Mouse (Mus musculus) adrenal gland, postnatal 14 days (tissue): ENCODE results near the gene Zmynd8. TPM values are rescaled to one million over a fixed set of nuclear protein-coding genes. Genes with fewer than 3 reads are reported as not detected.

Experiments used
- DNase-seq: peaks from one replicate; pipeline ENCODE4 v3.0.0; 2021; ENCODE audit warnings: mixed read lengths
- long read RNA-seq, 2 experiments: library from polyadenylated mRNA; stranded (forward); transcript quantifications; one replicate each; pipeline ENCODE4 v2.0.0; 2021
- total RNA-seq: library from RNA; stranded (reverse); gene quantifications from 2 replicates; pipeline ENCODE4 v1.2.3, GENCODE M21; 2021

Gene Zmynd8
- total RNA-seq = 45.8 and 59.2 TPM in 2 replicates
- long read RNA-seq, experiment 1, partial matches to known transcripts = 5 of 13 reads
- long read RNA-seq, experiment 1, other reads (novel, unspliced or antisense) = 8 of 13 reads
- long read RNA-seq, experiment 2, partial matches to known transcripts = 4 of 14 reads
- long read RNA-seq, experiment 2, other reads (novel, unspliced or antisense) = 10 of 14 reads

DNA sequence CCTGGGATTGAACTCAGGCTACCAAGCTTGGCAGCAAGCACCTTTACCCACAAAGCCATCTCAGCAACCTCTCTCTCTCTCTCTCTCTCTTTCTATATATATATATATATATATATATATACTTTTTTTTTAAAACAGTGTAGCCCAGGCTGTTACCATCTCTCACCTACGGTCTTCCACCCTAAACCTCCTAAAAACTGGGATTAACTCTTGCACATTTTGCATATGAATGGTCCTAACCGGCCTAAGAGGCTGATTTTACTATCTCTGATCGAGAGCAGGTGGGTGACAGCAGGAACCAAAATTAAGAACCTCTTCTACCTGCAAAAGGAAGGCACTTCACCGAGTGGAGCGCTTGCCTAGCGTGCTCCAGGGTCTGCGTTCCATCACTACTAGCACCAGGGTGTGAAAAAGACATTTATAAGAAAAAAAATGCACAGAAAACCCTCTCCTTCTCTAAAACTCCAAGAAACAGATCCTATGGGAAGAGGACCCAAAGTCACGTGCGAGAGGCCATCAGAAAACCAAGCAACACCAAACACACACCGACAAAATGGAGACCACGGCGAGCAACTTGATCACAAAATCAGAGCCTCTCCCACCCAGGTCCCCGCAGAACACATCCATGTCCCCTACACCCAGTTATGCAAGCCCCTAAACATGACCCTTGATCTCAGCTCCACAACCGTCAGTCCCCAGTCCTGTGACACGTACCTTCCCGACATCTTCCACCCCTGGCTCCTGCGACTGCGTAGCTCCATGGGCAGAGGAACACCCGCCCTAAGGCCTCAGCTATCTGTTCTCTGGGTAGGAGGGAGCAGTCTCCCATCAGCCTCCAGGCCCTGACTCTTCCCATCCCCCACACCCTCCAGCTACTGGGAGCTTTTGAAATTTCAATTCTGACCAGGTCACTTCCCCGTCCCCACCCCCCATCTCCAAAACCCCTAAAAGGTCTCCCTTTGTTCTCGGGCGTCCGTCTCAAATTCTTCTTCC lies at the start of gene Zmynd8:
Gene Zmynd8, minus strand, starts transcription at position 815 of the 993 bp plus-strand sequence.
- DNase-seq = no peak

GRCm38 (mm10) chr2:165948007-165948406 lies 49.2 kb upstream of the Zmynd8 start:
- no peak for DNase-seq

DNA sequence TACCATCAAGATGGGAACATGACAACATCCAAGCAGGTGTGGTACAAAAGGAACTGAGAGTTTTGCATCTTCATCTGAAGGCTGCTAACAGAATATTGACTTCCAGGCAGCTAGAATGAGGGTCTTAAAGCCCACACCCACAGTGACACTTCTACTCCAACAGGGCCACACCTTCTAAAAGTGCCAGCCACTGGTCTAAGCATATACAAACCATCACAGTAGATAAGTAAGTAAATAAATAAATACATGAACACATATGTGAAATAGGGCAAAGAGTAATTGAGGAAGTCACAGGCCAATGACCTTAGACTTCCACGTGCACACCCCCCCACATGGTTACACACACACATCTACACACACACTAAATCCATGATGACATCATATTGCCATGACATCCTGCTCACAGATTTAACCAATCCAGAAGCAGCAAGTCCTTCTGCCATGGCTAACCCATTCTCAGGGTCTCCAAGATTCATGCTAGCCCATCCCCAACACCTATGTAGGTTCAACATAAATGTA lies 47.3 kb upstream of the Zmynd8 start:
- DNase-seq = no peak

GRCm38 (mm10) chr2:165944576-165945351 lies 45.9 kb upstream of the Zmynd8 start:
- DNase-seq = no peak

- no peak for DNase-seq
These were observed 44.3 kb upstream of the Zmynd8 start for GRCm38 (mm10) chr2:165943113-165943512.

- peak; percentile 56 for DNase-seq
These were observed 37.3 kb upstream of the Zmynd8 start for GRCm38 (mm10) chr2:165936106-165936505.

DNA sequence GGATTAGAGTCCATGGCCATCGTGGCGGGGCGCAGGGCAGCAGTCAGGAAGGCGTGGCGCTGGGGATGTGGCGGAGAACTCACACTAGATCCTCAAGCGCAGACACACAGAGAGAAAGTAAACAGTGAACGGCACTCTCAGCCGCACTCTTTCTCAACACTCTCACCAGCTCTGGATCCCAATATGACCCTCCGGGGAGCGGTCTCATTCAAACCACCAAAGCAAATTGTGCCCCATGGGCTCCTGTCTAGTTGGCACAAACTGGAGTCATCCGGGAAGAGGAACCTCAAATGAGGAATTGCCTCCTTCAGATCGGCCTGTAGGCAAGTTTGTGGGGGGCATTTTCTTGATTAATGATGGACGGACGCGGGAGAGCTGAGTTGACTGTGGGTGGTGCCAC lies 28.9 kb upstream of the Zmynd8 start:
- no peak for DNase-seq

DNA sequence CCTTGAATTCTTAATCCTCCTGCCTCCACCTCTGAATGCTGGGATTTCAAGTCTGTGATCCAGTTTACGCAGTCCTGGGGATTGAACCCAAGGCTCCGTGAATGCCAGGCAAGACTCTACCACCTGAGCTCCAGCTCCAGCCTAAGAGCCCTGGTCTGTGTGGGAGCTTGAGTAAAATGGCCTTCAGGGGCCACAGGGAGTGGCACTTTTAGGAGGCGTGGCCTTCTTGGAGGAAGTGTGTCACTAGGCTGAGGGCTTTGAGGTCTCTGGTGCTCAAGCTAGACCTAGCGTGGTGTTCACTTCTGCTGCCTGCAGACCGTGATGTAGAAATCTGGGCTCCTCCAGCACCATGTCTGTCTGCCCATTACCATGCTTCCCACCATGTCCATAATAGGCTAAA lies 27.4 kb upstream of the Zmynd8 start:
- no peak for DNase-seq

DNA sequence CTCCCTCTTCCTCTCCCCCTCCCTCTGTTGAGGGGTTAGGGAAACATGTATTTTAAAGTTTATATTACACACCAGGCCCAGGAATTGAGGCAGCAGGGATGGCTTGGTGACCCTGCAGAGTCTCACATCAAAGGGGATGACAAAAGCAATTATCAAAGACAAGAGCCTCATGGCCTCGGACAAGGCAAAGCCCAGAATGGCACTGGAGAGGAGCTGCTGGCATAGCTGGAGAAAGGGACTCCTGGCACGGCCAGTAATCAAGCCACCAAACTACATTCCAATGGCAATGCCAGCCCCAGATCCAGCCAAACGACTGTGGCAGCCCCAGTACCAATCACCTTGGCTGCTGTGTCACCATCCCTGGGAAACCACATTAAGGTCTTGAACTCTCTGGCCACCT lies 26.3 kb upstream of the Zmynd8 start:
- peak; percentile 56 for DNase-seq

- no peak for DNase-seq
These were observed 25.9 kb upstream of the Zmynd8 start for GRCm38 (mm10) chr2:165924695-165925094.

DNA sequence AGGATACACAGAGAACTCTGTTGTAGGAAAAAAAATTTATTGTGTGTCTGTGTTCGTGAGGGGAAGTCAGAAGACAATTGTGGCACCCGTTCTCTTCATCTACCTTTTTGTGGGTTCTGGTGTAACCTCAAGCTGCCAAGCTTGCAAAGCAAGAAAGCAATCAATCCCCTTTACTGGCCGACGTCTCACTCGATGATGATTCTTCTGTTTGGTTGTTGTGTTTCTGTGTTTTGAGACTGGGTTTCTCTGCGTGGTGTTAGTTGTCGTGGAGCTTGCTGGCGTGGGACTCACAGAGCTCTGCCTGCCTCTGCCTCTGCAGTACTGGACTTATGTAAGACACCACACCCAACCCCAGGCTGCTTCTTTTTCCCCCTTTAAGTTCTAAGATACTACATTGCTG lies 24.9 kb upstream of the Zmynd8 start:
- DNase-seq = no peak

GRCm38 (mm10) chr2:165922994-165923393 lies 24.2 kb upstream of the Zmynd8 start:
- DNase-seq = no peak

DNA sequence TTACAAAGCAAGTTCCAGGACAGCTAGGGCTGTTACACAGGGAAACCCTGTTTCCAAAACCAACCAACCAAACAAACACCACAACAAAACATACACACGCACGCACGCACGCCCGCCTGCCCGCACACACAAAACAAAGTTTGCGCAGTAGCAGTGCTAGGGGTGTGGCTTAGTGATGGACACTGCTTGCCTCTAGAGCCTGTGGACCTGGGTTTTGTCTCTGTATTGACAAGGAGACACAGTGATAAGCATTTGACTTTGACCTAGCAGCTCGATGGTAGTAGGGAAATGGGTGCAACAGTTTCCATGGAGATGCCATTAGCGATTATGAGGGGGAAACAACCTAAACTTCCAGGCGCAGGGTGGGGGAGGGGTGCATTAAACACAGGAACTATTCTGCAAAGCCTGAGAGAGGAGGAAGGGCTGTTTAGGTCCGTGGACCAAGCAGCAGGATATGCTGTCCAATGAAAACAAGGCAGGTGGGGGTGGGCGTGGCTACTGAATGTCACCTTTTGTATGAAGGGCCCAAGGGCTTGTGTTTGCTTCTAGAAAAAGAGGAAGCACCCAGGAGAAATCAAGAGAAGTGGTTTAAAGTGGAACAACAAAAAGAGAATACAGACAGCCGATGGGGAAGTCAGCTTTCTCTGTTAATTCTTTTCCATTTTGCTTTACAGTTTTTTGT lies 23.4 kb upstream of the Zmynd8 start:
- DNase-seq = no peak

GRCm38 (mm10) chr2:165914298-165914697 lies 15.5 kb upstream of the Zmynd8 start:
- DNase-seq = peak; percentile 96

DNA sequence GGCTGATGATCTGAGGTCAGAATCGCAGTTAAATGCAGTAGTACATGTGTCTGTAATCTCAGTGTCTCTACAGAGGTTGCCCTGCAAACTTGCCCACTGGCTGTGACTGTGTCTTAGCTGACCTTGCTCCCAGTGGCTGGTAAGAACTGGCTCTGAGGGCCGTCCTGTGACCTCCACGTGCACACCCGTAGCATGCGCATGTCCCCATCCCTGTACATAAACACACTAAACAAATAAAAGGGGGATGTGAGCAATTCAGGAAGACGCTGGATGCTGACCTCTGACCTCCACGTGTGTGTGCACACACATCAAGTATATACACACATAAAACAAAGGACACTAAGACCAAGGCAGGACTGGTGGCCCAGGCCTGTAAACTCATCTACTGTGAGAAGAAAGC lies 14.3 kb upstream of the Zmynd8 start:
- no peak for DNase-seq

GRCm38 (mm10) chr2:165909731-165910130 lies 10.9 kb upstream of the Zmynd8 start:
- DNase-seq = no peak

- no peak for DNase-seq
These were observed 8.4 kb upstream of the Zmynd8 start for GRCm38 (mm10) chr2:165907199-165907598.

DNA sequence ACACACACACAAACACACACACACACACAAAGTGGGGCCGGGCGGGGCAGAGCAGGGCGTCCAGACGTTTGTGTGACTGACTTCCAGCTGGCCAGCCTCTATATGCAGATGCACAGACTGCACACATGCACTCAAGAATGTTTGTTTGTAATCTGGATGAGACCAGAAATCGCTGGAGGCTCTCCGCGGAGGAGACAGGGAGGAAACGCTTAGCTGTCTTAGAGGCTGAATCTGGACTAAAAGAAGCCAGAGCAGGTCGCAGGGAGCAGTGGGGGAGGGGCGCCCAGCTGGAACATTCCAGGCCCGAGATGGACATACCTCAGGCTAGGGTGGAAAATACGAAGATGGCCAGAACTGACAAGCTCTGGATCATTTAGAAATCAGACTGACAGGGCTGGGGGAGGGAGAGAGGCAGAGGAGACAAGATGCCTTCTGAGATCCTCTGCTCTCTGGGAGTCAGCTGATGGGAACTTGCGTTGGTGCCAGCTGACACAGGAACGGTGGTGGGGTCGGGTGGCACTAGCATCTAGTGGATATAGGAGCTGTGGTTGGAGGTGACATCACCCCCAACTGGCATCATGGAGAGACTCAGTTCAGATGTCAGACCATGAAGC lies 7.6 kb upstream of the Zmynd8 start:
- DNase-seq = no peak

DNA sequence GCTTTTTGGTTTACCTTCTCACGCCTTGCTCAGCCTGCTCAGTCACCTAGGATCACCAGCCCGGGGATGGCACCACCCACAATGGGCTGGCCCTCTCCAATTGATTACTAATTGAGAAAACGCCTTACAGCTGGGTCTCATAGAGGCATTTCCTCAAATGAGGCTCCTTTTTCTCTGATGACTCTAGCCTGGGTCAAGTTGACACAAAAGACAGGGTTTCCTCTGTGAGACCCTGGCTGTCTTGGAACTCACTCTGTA lies 2.2 kb upstream of the Zmynd8 start:
- DNase-seq = no peak

DNA sequence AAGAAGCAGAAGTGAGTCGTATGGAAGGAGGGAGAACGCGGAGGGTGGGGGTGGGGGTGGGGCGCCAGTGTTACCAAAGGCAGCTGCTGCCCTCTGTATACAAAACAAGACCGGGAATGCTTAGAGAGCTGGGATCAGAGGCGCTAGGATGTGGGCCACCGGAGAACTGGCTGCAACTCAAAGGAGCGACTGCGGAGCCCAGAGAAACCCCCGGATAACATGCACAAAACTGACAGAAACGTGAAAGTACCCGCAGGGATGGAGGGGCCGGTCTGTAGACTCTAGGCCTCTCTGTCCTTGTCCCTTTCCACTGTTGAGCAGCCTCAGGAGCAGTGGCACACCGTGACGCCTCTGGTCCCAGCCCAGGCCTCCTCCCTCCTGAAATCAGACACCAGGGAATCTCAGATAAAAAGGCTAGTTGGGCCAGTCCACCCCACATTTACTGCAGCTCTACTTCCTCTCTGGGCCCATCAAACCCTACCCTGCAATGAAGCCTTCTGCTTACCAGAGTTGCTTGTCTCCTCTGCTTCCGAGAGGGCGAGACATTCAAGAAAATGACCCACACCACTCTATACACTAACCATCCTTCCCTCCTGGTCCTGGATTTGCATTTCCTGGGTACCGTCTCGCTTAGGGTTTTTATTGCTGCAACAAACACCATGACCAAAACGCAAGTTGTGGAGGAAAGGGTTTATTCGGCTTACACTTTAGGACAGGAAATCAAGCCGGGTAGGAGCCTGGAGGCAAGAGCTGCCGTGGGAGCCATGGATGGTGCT lies 1.7 kb upstream of the Zmynd8 start:
- no peak for DNase-seq

GRCm38 (mm10) chr2:165899923-165900322 lies 1.1 kb upstream of the Zmynd8 start:
- DNase-seq = no peak
